8 mouse cellular contexts compared by ENCODE assay signal in genomic region chr9:63135801-63136200, GRCm38 (mm10). TPM values are rescaled to one million over a fixed set of nuclear protein-coding genes. Genes with fewer than 3 reads are reported as not detected.
DNase-seq lines count a peak whose midpoint lies in the region; ATAC-seq and TF ChIP-seq lines count a peak whose summit lies in the region.

No protein-coding gene starts in this region.

- no peaks in the 10 kb centered on the region for H3K36me3 ChIP-seq in hindbrain, embryonic 10.5 days
- no peaks in the 10 kb centered on the region for H3K36me3 ChIP-seq in limb, embryonic 15.5 days
- H3K36me3 ChIP-seq in myocyte (ENCODE audit: control insufficient read depth, insufficient read depth): no peaks in the 10 kb centered on the region

- peaks cover 84% of the 10 kb centered on the region for H3K27me3 ChIP-seq in hindbrain, embryonic 10.5 days (ENCODE audit: insufficient read depth, poor library complexity, severe bottlenecking)
- H3K27me3 ChIP-seq in limb, embryonic 15.5 days: peaks cover 72% of the 10 kb centered on the region
- peaks cover 56% of the 10 kb centered on the region for H3K27me3 ChIP-seq in myocyte (ENCODE audit: control insufficient read depth, insufficient read depth, insufficient read length)

- H3K4me3 ChIP-seq in hindbrain, embryonic 10.5 days: peak overlapping the region; percentile 36
- H3K4me3 ChIP-seq in limb, embryonic 15.5 days: peak overlapping the region; percentile 25
- no peak overlapping the region for H3K4me3 ChIP-seq in myocyte

- H3K79me2 ChIP-seq in myocyte (ENCODE audit: control insufficient read depth, insufficient read depth): no peaks in the 10 kb centered on the region

- no peak for TF ChIP-seq POLR2A in myocyte (IDR thresholded peaks at IDR 0.05; ENCODE audit: insufficient read length, low read depth)

- H3K4me1 ChIP-seq in hindbrain, embryonic 10.5 days (replicated peaks): peaks cover 65% of the 10 kb centered on the region
- peaks cover 49% of the 10 kb centered on the region for H3K4me1 ChIP-seq in limb, embryonic 15.5 days

- no peak overlapping the region for H3K27ac ChIP-seq in hindbrain, embryonic 10.5 days
- H3K27ac ChIP-seq in limb, embryonic 15.5 days: no peak overlapping the region

- no peak overlapping the region for H3K9ac ChIP-seq in limb, embryonic 15.5 days

- H3K9me3 ChIP-seq in hindbrain, embryonic 10.5 days: no peaks in the 10 kb centered on the region
- H3K9me3 ChIP-seq in limb, embryonic 15.5 days: no peaks in the 10 kb centered on the region

- no peak for ATAC-seq in limb, embryonic 15.5 days (ENCODE audit: insufficient number of reproducible peaks, low FRiP score, low TSS enrichment, low read depth)

- peak overlapping the region; percentile 42 for H3K4me2 ChIP-seq in limb, embryonic 15.5 days
- H3K4me2 ChIP-seq in myocyte (ENCODE audit: low read depth): peak overlapping the region; percentile 79

- no peak overlapping the region for H3ac ChIP-seq in myocyte (ENCODE audit: control insufficient read depth, insufficient read length)

- DNase-seq in layer of hippocampus, adult 11-12 months (ENCODE audit: low spot score): peak; percentile 58
- no peak for DNase-seq in layer of hippocampus, postnatal 36 days
- DNase-seq in MN1 (ENCODE audit: low spot score): peak; percentile 64
- DNase-seq in embryo, embryonic 9.5 days (ENCODE audit: extremely low spot score): peak; percentile 60
- DNase-seq in hindbrain, embryonic 10.5 days (ENCODE audit: low spot score): peak; percentile 59
- peak; percentile 45 to 51 for DNase-seq in thymus, postnatal 36 days

- WGBS in hindbrain, embryonic 10.5 days: under 1% methylated on average over 16 of the region's 16 CpGs
- WGBS in limb, embryonic 15.5 days: under 1% methylated on average over 16 of the region's 16 CpGs

TF ChIP-seq in myocyte, 11 proteins besides CTCF, POLR2A, EP300 and RAD21:
- TF ChIP-seq POLR2AphosphoS2 (IDR thresholded peaks at IDR 0.05; ENCODE audit: insufficient read length, low read depth) (no peak), SRF (IDR thresholded peaks at IDR 0.05; ENCODE audit: control insufficient read depth, insufficient read length, low read depth) (no peak)

RNA-seq across cellular contexts. Expression of gene Skor1, which starts 13.0 kb away (rescaled TPM):
- under 1 TPM; 0.10 to 0.15 TPM for total RNA-seq in layer of hippocampus, postnatal 36 days (2021)
- polyA plus RNA-seq in hindbrain, embryonic 10.5 days (2016; fragmentation: Nextera tagmentation; extraction: Ambion mirVana): 0.68 and 6.8 TPM in 2 replicates
- 0.04 TPM in 1 of 2 replicates, not detected in the other for polyA plus RNA-seq in limb, embryonic 15.5 days (2015; fragmentation: Nextera tagmentation; extraction: Ambion mirVana)
- 0.01 TPM for polyA plus RNA-seq in myocyte (2012; fragmentation: generic; extraction: Trizol)

Comparison
In these comparisons a context has a peak if more than half of its experiments do, and no peak if none do; other contexts are left out.
1. DNase-seq: peak in layer of hippocampus, adult 11-12 months (single experiment), MN1 (single experiment), embryo, embryonic 9.5 days (single experiment), hindbrain, embryonic 10.5 days (single experiment) and thymus, postnatal 36 days (2 of 2); none in layer of hippocampus, postnatal 36 days (0 of 2).